Mouse (Mus musculus) right cerebral cortex, adult 18-20 months (tissue): Measurements from ENCODE around the gene Pde4b.

Experiments
- DNase-seq: peaks from one replicate; pipeline ENCODE4 v3.0.0; 2022; ENCODE audit warnings: mixed read lengths

Gene Pde4b

GRCm38 (mm10) chr4:102557508-102558220 is 470.3 kb downstream of the Pde4b start:
- DNase-seq = no peak

DNA sequence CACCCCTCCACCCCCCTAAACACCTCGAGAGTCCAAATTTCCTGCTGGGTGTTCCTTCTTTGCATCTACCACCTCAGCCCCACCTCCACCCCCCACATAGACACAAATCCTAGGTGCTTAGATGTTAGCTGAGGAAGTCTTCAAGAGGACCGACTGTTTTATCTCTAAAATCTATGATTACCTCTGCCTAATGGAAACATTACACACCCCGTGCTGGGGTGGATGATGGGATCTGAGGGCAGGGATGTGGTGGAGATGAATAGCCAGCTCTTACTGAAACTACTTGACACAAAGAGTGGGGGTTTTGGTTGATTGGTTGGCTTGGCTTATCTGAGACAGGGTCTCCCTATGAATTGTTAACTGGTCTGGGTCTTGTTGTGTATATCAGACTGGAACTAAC is 471.0 kb downstream of the Pde4b start:
- no peak for DNase-seq

- no peak for DNase-seq
These were observed 473.4 kb downstream of the Pde4b start for GRCm38 (mm10) chr4:102560676-102561280.

GRCm38 (mm10) chr4:102563273-102563855 is 476.0 kb downstream of the Pde4b start:
- no peak for DNase-seq

GRCm38 (mm10) chr4:102564286-102564685 is 476.9 kb downstream of the Pde4b start:
- no peak for DNase-seq

DNA sequence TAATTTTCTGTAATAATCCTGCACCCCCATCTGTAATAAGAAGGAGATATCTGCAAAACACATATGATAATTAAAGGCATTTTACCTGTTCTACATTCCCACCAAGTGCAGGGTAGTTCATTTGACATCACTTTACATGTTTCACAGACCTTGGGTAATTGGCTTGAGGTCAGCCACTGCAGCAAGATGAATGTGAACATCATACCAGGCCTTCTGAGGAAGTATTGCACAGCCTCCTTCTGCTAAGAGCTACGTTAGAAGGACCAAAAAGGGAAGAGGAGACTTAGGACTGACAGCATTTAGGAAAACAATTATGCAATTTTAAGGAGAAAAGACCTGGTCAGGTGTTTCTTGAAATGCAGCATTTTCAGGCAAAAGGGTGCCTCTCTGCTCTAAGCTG is 479.1 kb downstream of the Pde4b start:
- no peak for DNase-seq

- DNase-seq = no peak
These were observed 479.8 kb downstream of the Pde4b start for GRCm38 (mm10) chr4:102567111-102567510.

DNA sequence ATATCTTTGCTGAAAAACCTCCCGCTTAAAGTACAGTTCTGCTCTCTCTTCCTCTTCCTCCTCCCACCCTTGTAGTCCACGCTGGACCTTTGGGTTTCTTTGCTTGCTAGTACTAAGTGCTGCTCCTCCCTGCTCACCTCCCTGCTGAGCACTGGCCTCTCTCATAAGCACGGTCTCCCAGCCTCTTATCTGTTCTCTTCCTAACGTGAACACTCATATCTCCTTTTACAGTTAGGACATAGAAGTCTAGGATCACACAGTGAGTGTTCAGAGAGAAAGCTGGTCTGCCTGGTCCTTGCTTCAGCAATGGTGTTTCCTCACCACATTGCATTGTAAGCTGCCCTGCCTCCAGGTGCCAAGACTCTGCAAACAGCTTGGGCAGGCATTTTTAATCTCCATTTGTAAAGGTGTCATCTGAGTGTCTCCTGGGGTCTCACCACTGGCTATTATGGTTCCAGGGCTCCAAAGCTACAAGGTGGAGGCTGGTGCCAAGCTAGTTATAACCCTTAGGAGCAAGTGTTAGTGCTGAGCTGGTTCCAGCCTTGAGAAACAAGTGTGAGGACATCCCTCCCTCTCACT is 480.4 kb downstream of the Pde4b start:
- DNase-seq = no peak

DNA sequence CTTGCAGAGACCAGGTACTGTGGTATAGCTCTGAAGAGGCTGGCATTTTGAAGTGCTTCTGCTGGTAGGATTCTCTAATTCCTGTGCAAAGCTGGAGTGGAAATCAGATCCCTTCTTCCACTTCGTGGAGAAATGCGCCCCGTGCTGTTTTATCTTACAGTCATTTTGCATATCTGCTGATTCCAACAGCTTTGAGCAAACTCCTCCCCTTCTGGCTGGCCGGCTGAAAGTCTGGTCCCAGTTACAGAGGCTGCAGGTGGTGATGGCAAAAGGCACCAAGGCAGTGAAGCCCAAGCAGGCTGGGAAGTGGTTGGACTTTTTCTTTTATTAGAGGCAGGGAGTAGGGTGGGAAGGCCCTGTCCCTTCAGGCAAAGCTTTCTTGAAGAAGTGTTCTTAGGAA is 481.2 kb downstream of the Pde4b start:
- DNase-seq = peak; percentile 39

DNA sequence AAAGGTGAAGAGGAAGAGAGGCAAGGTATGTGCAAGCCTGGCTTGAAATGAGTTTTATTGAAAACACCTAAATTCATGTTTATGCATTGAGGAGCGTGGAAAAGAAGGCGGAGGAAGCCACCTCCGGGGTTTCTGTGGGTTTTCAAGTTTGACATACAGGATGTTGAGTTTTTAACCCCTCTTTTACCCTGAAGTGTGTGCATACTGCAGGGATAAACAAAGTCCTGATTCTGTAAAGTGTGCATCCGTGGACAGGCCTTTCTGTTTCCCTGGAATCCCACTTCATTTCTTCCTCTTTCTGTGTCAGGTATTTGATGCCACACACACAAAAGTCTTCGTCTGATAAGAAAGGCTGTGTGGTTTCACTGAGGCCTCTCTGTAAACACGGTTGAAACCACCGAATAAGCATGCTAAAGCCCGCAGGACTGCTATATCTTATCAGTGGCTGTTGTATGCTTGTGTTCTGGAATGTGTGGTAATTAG is 481.8 kb downstream of the Pde4b start:
- DNase-seq = no peak

DNA sequence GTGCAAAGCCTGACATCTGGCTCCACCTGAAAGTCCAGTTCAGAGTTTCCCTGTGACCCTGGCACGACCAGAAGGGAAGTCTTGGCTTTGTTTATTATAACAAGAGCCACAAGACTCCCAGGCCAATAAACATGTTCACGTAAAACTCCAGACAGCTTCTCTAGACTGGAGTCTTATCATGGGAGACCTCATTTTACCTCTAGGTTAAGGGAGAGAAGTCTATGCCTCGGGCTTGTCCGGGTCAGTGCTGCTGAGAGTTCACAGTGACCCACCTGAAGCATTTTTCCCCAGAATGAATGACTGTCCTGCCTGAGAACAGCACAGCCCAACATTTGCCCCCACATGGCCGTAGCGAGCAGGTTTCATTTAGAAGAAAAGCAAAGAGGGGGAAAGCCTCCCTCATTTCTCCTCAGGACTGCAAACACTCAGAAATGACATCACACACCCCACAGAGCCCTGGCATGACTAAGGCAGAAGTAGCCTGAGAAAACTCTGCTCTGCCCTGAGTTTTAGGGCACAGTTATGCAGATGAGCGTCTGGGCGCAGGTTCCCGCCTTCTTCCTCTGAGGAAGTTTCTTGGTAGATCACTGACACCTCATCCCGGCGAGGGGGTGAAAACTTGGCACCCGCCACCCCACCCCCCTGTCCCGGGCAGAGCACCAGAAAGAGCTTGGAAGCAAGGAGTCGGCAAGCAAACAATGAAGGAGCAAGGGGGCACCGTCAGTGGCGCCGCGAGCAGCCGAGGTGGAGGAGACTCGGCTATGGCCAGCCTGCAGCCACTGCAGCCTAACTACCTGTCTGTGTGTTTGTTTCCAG is 482.8 kb downstream of the Pde4b start:
- DNase-seq = no peak

DNA sequence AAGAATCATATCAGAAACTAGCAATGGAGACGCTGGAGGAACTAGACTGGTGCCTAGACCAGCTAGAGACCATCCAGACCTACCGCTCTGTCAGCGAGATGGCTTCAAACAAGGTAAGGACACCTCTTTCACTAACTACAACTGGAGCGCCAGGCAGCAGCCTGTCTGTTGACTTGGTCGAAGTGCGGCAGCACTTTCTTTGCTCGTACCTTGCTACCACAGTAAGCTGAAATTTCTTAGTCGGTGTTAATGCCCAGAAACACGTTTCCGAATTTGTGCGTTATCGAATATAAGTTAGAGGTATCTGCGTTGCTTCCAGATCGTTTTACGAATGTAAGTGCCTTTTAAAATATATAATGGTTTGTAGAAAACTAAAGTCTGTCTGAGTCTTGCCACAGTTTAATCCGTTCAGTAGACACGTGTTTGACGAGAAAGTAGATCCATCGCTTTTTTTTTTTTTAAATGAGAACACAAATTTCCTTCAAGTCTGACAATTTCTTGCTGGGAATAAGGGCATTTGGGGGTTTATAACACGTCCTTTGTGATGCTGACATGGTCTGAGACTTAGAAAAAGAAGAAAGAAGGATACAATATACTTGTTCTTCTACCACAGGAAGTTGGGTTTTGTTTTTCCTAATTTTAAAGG is 483.5 kb downstream of the Pde4b start:
- no peak for DNase-seq

GRCm38 (mm10) chr4:102572031-102572430 is 484.7 kb downstream of the Pde4b start:
- DNase-seq = no peak

DNA sequence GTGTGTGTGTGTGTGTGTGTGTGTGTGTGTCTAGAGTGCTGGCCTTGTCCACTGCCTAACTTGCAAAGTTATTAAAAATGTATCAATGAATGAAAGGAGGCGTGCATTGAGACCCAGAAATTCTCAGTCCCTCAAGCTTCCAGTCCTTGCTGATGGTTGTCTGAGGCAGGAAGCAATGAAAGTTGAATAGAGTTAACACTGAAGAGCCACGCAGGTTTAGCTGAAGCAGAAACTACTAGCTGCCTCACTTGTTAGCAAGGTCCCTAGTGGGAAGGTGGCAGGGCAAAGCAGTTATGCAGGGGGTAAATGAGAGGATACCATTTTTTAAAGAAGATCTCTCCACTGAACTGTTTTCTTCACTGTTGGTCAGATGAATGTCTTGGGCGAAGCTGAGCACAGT is 485.2 kb downstream of the Pde4b start:
- DNase-seq = no peak

DNA sequence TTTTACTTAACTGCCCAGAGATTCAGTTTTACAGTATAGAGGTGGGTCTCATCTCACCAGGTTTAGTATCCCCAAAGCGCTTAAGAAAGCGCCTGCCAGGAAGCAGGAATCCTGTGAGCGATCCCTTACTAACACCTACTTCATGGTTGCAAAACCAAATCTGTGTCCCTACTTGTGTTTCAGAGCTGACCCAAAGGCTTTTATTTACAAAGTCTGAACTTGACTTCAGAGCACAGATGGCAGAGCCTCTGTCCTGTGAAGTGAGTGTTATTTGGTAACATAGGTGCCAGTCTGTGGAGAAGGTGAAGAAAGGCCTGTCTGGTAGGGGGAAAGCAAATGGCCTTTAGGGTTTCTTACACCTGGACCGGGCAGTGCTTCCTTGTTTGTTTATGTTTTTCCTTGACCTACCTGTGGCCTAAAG is 486.0 kb downstream of the Pde4b start:
- DNase-seq = no peak

DNA sequence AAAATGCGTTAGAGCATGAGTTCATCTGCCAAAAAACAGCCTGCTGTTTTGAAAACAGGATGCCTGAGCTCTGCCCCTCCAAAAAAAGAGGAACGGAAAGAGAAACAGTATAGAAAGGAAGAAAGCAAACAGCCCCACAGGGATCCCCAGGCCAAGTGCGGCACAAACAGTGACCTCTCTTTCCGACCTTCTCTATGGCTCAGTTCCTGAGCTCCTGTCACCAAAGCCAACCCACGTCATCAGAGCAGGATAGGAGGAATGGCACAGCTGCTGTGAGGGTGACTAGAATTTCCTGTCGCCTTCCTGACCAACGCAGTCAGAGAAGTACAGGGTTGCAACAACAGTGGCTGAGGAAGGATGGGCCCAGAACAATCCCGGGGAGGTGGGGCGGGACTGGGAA is 486.9 kb downstream of the Pde4b start:
- no peak for DNase-seq

GRCm38 (mm10) chr4:102574666-102575254 is 487.4 kb downstream of the Pde4b start:
- no peak for DNase-seq

- no peak for DNase-seq
These were observed 488.8 kb downstream of the Pde4b start for GRCm38 (mm10) chr4:102576109-102576508.

DNA sequence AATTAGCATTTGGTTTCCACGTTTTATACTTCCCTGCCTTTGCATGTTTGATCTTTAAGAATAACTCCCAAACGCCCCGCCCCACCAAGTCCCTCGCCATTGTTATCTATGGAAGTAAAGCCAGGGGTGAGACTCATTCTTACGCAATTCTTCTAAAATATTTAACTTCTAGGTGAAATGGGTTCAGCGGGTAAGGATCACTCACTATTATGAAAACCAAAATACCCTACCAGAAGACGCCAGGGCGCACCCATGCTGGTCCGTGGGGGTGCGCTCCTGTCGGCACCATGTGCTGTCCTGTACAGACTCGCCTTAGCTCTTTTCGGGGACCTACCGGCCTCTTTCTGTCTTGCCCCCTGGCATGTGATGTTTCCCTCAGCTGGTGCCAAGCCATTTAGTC is 490.3 kb downstream of the Pde4b start:
- no peak for DNase-seq

DNA sequence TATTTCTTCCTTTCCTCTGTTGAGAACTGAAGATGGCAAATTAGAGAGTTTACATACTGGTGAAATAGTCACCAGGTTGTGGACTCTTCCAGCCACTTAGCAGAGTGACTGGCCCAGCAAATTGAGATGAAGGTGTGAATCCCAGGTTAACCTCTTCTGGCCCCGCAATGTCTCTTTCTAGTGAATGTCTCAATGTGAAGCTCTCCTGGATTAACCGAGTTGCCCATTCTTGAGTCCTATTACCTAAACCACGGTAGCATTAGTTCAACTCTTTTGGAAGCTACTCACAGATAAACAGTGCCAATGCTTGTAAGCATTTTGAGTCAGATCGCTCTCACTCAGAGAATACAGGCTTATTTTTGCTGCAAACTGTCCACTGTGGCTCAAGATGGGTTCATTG is 491.7 kb downstream of the Pde4b start:
- DNase-seq = no peak

- DNase-seq = no peak
These were observed 492.4 kb downstream of the Pde4b start for GRCm38 (mm10) chr4:102579746-102580145.

GRCm38 (mm10) chr4:102582165-102582749 is 494.9 kb downstream of the Pde4b start:
- no peak for DNase-seq
